Mouse (Mus musculus): ENCODE measurements at regions not wholly inside any gene's neighbourhood (a gene's known extent, or its start where the extent isn't known, plus 50 kb on each side); places are given as distances from the start of the nearest gene placed in this dataset.

GRCm38 (mm10) chr15:61355344-61355743, 432.5 kb upstream of the A1bg start:
- TF ChIP-seq E2F4 (IDR thresholded peaks at IDR 0.05; ENCODE audit: insufficient read depth), result no peak
- TF ChIP-seq MAX (IDR thresholded peaks at IDR 0.05; ENCODE audit: low read depth), result no peak

Data from myocyte (in vitro differentiated cells).